Mouse (Mus musculus): ENCODE measurements around the gene Svbp. TPM values are rescaled to one million over a fixed set of nuclear protein-coding genes. Genes with fewer than 3 reads are reported as not detected.
A peak's percentile ranks its signal among the peaks of the same experiment; 100 is the strongest.

Gene Svbp
- polyA plus RNA-seq, 1 experiment from 2014 or later, result 128 TPM

DNA sequence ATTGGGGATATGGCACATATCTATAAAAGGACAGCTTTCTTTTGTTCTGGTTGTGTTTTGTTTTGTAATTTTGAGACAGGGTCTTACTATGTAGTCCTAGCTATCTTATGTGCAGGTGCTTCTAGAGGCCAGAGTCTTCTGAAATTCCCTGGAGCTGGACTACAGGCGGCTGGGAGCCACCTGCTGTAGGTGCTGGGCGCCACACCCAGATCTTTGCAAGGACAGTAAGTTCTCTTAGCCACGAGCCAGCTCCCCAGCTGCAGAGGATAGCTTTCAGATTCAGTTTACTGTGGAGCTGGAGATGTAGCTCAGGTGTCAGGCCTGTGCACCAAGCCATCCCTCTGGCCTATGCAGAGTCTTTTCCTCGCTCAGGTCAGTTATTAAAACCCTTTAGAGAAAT, 28.0 kb upstream of the Svbp start:
- no peaks in the 10 kb centered on the region for H3K4me1 ChIP-seq (ENCODE audit: control insufficient read depth, insufficient read depth, low read length)

DNA sequence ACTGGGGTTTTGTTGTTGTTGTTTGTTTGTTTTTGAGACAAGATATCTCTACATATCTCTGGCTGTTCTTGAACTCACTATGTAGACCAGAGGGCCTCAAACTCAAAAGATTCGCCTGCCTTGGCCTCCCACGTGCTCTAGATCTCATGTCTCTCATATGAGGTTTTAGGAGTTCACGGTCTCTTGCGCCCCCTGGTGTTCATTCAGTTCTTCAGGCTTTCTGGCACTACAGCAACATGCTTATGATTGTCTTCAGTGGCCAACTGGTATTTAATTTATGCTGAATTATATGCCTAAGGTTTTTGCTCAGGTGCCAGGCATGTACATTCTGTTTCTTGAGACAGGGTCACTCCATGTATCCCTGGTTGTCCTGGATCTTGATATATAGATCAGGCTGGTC, 27.4 kb upstream of the Svbp start:
- no peak overlapping the region for H3K9ac ChIP-seq (ENCODE audit: low read length)
- ATAC-seq (ENCODE audit: insufficient read depth, low FRiP score), result peak; percentile 50; the same call in 1 of the 2 replicates
- no peaks in the 10 kb centered on the region for H3K27me3 ChIP-seq (ENCODE audit: control insufficient read depth, insufficient read depth, low read length)
- WGBS, result 5% methylated on average over 4 of the region's 4 CpGs
- no peaks in the 10 kb centered on the region for H3K9me3 ChIP-seq (replicated peaks; ENCODE audit: control insufficient read depth, low read length)
- peaks cover 4% of the 10 kb centered on the region; the same call in 1 of the 2 replicates for H3K4me1 ChIP-seq (ENCODE audit: control insufficient read depth, insufficient read depth, low read length)
- no peak overlapping the region for H3K4me3 ChIP-seq (replicated peaks; ENCODE audit: low read length)
- H3K4me2 ChIP-seq (ENCODE audit: low read depth, low read length), result no peak overlapping the region
- H3K36me3 ChIP-seq (ENCODE audit: control insufficient read depth, insufficient read depth, low read length), result peaks cover 6% of the 10 kb centered on the region
- no peak overlapping the region for H3K27ac ChIP-seq (ENCODE audit: low read length)

More for the DNA sequence above, 28.0 kb upstream of the Svbp start:
- no peak for ATAC-seq (ENCODE audit: insufficient read depth, low FRiP score)
- WGBS, result 66% methylated on average over 4 of the region's 4 CpGs
- H3K27me3 ChIP-seq (ENCODE audit: control insufficient read depth, insufficient read depth, low read length), result no peaks in the 10 kb centered on the region
- no peak overlapping the region for H3K4me3 ChIP-seq (replicated peaks; ENCODE audit: low read length)
- H3K36me3 ChIP-seq (ENCODE audit: control insufficient read depth, insufficient read depth, low read length), result peaks cover 6% of the 10 kb centered on the region
- H3K9ac ChIP-seq (ENCODE audit: low read length), result no peak overlapping the region
- no peaks in the 10 kb centered on the region for H3K9me3 ChIP-seq (replicated peaks; ENCODE audit: control insufficient read depth, low read length)
- no peak overlapping the region for H3K4me2 ChIP-seq (ENCODE audit: low read depth, low read length)
- no peak overlapping the region for H3K27ac ChIP-seq (ENCODE audit: low read length)

DNA sequence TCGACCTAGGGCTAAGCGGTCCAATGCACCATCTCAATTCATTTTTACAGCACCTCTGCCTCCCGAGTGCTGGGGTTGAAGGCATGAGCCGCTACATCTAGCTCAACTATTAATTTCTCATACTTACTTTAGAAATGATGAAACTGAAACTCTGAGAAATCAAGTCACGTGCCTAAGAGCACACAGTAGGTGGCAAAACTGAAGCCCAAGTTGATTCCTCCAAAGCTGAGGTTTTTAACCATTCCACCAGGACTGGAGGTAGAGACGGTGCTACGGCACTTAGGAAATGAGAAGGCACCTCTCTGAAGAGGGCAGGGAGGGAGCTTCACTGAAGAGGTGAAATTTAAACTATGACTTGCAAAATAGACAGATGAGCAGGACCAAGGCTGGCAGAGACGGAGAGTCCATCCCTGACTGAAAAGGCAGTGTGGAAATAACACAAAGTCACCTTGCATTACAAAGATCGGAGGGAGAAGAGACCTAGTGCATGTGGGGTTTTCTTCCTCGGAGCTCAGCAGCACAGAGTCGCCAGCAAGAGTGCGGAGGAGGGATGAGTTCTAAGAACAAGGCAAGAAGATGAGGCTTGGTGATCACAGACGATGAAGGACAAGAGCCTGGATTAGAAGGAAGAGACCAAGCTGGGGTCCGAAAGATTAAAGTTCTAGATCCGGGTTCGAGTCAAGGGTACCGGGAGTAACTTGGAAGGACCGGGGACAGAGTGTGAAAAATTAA, 22.0 kb upstream of the Svbp start:
- Histone ChIP-seq H3K27ac (ENCODE audit: low read length) (no peak overlapping the region), H3K9me3 (replicated peaks; ENCODE audit: control insufficient read depth, low read length) (no peaks in the 10 kb centered on the region), H3K36me3 (ENCODE audit: control insufficient read depth, insufficient read depth, low read length) (peaks cover 6% of the 10 kb centered on the region), H3K9ac (ENCODE audit: low read length) (peak overlapping the region; percentile 92), H3K4me3 (replicated peaks; ENCODE audit: low read length) (peak overlapping the region; percentile 83), H3K4me1 (ENCODE audit: control insufficient read depth, insufficient read depth, low read length) (peaks cover 9% of the 10 kb centered on the region), H3K27me3 (ENCODE audit: control insufficient read depth, insufficient read depth, low read length) (no peaks in the 10 kb centered on the region), H3K4me2 (ENCODE audit: low read depth, low read length) (peak overlapping the region; percentile 90)
- no peak for ATAC-seq (ENCODE audit: insufficient read depth, low FRiP score)
- 33% methylated on average over 18 of the region's 18 CpGs for WGBS

DNA sequence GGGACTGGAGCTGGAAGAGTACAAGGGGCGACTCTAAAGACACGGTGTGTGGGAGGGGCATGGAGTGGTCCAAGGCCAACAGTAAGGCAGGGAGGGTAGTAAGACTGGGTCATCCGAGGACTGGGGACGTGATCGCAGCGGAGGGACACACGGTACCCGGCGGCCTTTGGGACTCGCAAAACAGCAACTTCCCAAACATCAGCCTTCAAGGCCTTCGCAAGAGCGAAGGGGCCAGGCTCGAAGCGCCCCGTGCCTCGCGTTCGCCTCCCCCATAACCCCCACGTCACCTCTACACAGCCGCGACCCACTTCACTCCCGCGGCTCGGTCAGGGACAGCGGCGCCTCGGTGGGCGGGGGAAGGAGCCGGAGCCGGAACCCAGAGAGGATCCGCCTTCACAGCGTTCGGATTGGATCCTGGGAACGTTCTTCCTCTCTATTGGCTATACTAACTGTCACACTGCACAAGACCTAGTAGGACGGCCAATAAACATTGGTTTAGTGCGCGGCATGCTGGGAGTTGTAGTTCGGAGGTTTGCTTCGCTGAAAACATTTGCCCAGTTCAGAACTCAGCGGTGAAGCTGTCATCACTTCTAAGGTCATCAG, 21.2 kb upstream of the Svbp start, which contains the start of gene Zfp691:
Zfp691 (minus strand) TSS at position 345 of the 603 bp plus-strand sequence.
- WGBS, result under 1% methylated on average over 40 of the region's 40 CpGs
- ATAC-seq (ENCODE audit: insufficient read depth, low FRiP score), result peak; percentile 100
- Histone ChIP-seq H3K4me1 (ENCODE audit: control insufficient read depth, insufficient read depth, low read length) (peaks cover 9% of the 10 kb centered on the region), H3K4me2 (ENCODE audit: low read depth, low read length) (peak within 1 kb of the TSS; percentile 90), H3K9ac (ENCODE audit: low read length) (peak within 1 kb of the TSS; percentile 92), H3K4me3 (replicated peaks; ENCODE audit: low read length) (peak within 1 kb of the TSS; percentile 83), H3K36me3 (ENCODE audit: control insufficient read depth, insufficient read depth, low read length) (peaks cover 6% of the 10 kb centered on the region), H3K9me3 (replicated peaks; ENCODE audit: control insufficient read depth, low read length) (no peaks in the 10 kb centered on the region), H3K27me3 (ENCODE audit: control insufficient read depth, insufficient read depth, low read length) (no peaks in the 10 kb centered on the region), H3K27ac (ENCODE audit: low read length) (no peak within 1 kb of the TSS)

DNA sequence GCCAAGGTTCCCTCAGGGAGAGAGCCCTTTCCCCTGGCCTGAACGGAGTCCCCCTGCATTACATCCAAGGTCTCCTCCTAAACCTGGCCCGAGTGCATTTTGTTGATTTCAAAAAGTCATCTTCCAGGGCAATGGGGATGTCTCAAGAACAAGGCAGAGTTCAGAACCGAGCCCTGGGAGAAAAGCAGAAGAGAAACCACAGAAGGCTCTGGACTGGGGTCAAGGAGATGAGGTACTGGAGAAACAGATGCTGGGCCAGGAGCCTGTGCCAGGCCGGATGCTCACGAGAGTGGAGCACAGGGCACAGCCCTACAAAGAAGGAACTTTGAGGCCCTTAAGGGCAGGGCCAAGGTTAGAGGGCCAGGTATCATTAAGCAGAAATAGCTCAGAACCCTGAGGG, 17.4 kb upstream of the Svbp start:
- Histone ChIP-seq H3K9me3 (replicated peaks; ENCODE audit: control insufficient read depth, low read length) (no peaks in the 10 kb centered on the region), H3K4me1 (ENCODE audit: control insufficient read depth, insufficient read depth, low read length) (peaks cover 5% of the 10 kb centered on the region), H3K36me3 (ENCODE audit: control insufficient read depth, insufficient read depth, low read length) (no peaks in the 10 kb centered on the region), H3K9ac (ENCODE audit: low read length) (no peak overlapping the region), H3K27ac (ENCODE audit: low read length) (no peak overlapping the region), H3K27me3 (ENCODE audit: control insufficient read depth, insufficient read depth, low read length) (no peaks in the 10 kb centered on the region), H3K4me2 (ENCODE audit: low read depth, low read length) (no peak overlapping the region), H3K4me3 (replicated peaks; ENCODE audit: low read length) (no peak overlapping the region)
- ATAC-seq (ENCODE audit: insufficient read depth, low FRiP score), result no peak
- 70% methylated on average over 5 of the region's 5 CpGs for WGBS

DNA sequence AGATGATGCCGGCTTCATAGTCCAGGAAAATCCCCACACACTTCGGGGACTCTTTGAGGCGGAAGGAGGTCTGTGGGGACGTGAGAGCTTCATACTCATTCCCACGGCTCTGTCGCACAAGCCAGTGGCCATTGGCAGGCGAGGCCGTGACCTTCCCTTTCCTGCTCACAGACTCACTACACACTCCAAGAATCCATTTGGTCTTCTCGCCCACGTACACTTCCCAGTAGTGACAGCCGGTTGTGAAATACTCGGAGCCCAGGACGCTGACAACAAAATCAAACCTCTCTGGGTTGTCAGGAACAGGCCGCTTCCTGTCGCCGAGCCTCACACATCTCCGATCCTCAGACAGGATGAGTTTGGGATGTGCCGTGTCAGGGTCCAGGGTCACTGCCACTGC, 16.8 kb upstream of the Svbp start:
- no peak overlapping the region for H3K4me2 ChIP-seq (ENCODE audit: low read depth, low read length)
- no peak overlapping the region for H3K27ac ChIP-seq (ENCODE audit: low read length)
- WGBS, result 65% methylated on average over 18 of the region's 18 CpGs
- ATAC-seq (ENCODE audit: insufficient read depth, low FRiP score), result no peak
- H3K27me3 ChIP-seq (ENCODE audit: control insufficient read depth, insufficient read depth, low read length), result no peaks in the 10 kb centered on the region
- H3K9ac ChIP-seq (ENCODE audit: low read length), result no peak overlapping the region
- H3K36me3 ChIP-seq (ENCODE audit: control insufficient read depth, insufficient read depth, low read length), result no peaks in the 10 kb centered on the region
- no peak overlapping the region for H3K4me3 ChIP-seq (replicated peaks; ENCODE audit: low read length)
- no peaks in the 10 kb centered on the region for H3K9me3 ChIP-seq (replicated peaks; ENCODE audit: control insufficient read depth, low read length)
- H3K4me1 ChIP-seq (ENCODE audit: control insufficient read depth, insufficient read depth, low read length), result no peaks in the 10 kb centered on the region

DNA sequence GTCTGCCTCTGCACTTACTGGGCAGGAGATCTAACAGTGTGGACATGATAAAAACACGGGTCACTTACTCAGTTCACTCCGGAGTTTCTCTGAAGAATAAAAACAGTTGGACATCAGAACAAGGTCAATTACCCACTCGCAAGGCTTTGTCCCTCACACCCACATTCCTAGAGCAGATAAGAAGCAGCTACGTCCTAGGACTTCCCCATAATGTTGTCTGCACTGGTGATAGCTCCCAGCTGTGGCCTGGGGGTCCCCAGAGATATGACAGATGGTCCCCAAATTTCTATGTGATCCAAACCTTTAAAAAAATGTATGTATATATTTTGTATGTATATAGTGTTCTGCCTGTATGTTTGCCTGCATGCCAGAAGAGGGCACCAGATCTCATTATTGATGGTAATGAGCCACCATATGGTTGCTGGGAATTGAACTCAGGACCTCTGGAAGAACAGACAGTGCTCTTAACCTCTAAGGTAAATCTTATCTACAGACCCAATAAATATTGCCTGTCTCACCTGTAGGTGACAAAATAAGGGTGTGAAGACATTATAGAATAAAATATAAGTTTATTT, 14.9 kb upstream of the Svbp start:
- Histone ChIP-seq H3K27ac (ENCODE audit: low read length) (no peak overlapping the region), H3K9ac (ENCODE audit: low read length) (no peak overlapping the region), H3K4me3 (replicated peaks; ENCODE audit: low read length) (no peak overlapping the region), H3K9me3 (replicated peaks; ENCODE audit: control insufficient read depth, low read length) (no peaks in the 10 kb centered on the region), H3K36me3 (ENCODE audit: control insufficient read depth, insufficient read depth, low read length) (no peaks in the 10 kb centered on the region), H3K4me1 (ENCODE audit: control insufficient read depth, insufficient read depth, low read length) (no peaks in the 10 kb centered on the region), H3K27me3 (ENCODE audit: control insufficient read depth, insufficient read depth, low read length) (no peaks in the 10 kb centered on the region), H3K4me2 (ENCODE audit: low read depth, low read length) (no peak overlapping the region)
- WGBS, result 49% methylated on average over 4 of the region's 4 CpGs
- ATAC-seq (ENCODE audit: insufficient read depth, low FRiP score), result no peak

DNA sequence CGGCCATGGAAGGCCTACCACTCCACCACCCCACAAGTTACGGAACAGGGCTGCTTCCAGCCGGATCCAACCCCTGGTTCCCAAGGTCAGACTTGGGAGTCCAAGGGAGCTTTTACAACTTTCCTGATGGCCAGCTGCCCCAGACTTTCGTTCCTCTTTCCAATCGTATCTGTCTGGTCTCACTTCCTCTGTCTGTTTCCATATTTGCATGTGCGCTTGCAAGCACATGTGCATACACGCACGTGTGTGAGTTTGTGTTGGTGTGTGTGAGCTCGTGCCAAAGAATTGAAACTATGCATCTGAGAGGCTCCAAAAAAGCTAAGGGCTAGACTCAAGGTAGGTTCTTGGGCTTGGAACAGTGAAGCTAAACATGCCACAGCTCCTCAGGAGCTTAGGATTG, 13.7 kb upstream of the Svbp start:
- no peaks in the 10 kb centered on the region for H3K27me3 ChIP-seq (ENCODE audit: control insufficient read depth, insufficient read depth, low read length)
- WGBS, result 79% methylated on average over 9 of the region's 9 CpGs
- H3K4me2 ChIP-seq (ENCODE audit: low read depth, low read length), result no peak overlapping the region
- no peak for ATAC-seq (ENCODE audit: insufficient read depth, low FRiP score)
- no peak overlapping the region for H3K9ac ChIP-seq (ENCODE audit: low read length)
- H3K27ac ChIP-seq (ENCODE audit: low read length), result no peak overlapping the region
- H3K4me3 ChIP-seq (replicated peaks; ENCODE audit: low read length), result no peak overlapping the region
- H3K9me3 ChIP-seq (replicated peaks; ENCODE audit: control insufficient read depth, low read length), result no peaks in the 10 kb centered on the region
- no peaks in the 10 kb centered on the region for H3K36me3 ChIP-seq (ENCODE audit: control insufficient read depth, insufficient read depth, low read length)
- no peaks in the 10 kb centered on the region for H3K4me1 ChIP-seq (ENCODE audit: control insufficient read depth, insufficient read depth, low read length)

DNA sequence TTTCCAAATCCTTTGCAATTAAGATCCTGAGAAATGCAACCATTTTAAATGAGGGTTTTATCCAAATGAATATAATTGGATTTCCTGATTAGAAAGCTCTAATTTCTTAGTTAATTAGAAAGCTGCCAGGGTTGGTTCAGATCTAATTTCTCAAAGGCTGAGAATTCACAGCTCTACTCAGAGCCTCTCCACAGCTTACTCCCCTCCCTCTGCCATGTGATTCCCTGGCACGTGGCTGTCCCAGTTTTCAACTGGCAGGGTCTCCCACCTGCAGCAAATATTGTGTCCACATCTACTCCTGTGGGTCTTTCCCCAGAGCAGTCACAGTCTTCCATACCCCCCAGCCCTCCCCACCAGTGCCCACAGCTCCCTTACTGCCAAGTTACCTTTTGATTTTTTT, 11.6 kb upstream of the Svbp start:
- no peaks in the 10 kb centered on the region for H3K4me1 ChIP-seq (ENCODE audit: control insufficient read depth, insufficient read depth, low read length)
- 48% methylated on average over 1 of the region's 1 CpGs for WGBS
- no peak overlapping the region for H3K4me2 ChIP-seq (ENCODE audit: low read depth, low read length)
- no peaks in the 10 kb centered on the region for H3K27me3 ChIP-seq (ENCODE audit: control insufficient read depth, insufficient read depth, low read length)
- H3K27ac ChIP-seq (ENCODE audit: low read length), result no peak overlapping the region
- H3K36me3 ChIP-seq (ENCODE audit: control insufficient read depth, insufficient read depth, low read length), result no peaks in the 10 kb centered on the region
- ATAC-seq (ENCODE audit: insufficient read depth, low FRiP score), result no peak
- H3K9me3 ChIP-seq (replicated peaks; ENCODE audit: control insufficient read depth, low read length), result no peaks in the 10 kb centered on the region
- no peak overlapping the region for H3K9ac ChIP-seq (ENCODE audit: low read length)
- no peak overlapping the region for H3K4me3 ChIP-seq (replicated peaks; ENCODE audit: low read length)

Measured in stomach, embryonic 16.5 days (tissue).